Mouse (Mus musculus): ENCODE results near the gene Olfr91. TPM values are rescaled to one million over a fixed set of nuclear protein-coding genes. Genes with fewer than 3 reads are reported as not detected.
"Not testable (repeated sequence)": the region's sequence is repeated elsewhere in the genome, so short reads cannot be mapped to it uniquely, and the experiment has no call there.

Olfr91 gene
- not detected for total RNA-seq (2021)

DNA sequence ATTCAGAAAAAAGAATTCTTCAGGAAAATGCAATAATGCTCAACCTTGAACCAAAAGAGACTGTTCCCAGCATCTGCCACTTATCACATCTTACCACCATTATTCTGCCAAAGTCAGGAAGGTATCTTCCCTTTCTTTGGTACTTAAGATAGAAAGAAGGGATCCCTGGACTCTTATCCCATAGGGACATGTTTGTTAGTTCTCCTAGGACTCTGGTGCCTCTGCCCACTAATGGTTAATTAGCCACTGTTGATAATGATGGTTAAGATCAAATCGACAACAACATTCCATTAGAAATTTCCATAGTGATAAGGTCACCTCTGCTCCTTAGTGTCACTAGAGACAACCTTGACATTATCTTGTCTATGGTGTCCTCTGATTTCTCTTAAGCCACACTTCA lies at the start of gene Olfr91:
Gene Olfr91, minus strand, starts transcription at position 101 of the 400 bp plus-strand sequence.
- intact Hi-C loops (cut with DNase I) = no loop called here
- no peak for DNase-seq (ENCODE audit: low spot score)

DNA sequence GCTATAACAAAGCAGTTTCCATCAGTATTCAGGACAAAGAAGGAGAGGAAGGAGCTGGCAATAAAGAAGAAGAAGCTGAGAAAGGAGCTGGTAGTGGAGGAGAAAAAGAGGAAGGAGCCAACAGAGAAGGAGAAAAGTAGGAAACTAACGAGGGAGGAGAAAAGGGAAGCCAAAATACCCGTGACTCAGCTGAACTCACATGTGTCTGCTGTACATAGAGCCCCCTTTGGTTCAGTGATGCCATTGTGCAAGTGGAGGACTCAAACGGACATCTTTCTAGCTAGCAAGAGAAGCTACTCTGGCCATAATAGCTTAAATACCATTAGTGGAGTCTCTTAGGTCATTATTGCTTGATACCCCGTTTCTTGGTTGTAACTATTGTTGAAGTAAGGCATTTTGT lies 33.3 kb upstream of the Olfr91 start:
- intact Hi-C loops (cut with DNase I); DNase-seq (ENCODE audit: low spot score): not testable (repeated sequence)

DNA sequence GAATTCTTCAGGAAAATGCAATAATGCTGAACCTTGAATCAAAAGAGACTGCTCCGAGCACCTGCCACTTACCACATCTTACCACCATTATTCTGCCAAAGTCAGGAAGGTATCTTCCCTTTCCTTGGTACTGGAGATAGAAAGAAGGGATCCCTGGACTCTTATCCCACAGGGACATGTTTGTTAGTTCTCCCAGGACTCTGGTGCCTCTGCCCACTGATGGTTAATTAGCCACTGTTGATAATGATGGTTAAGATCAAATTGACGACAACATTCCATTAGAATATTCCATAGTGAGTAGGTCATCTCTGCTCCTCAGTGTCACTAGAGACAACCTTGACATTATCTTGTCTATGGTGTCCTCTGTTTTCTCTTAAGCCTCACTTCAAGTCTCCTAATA lies 21.9 kb upstream of the Olfr91 start, which contains the start of gene Olfr92:
Gene Olfr92, minus strand, starts transcription at position 101 of the 400 bp plus-strand sequence.
- no peak for DNase-seq (ENCODE audit: low spot score)
- intact Hi-C loops (cut with DNase I) = loop anchor here (1.0 kb wide), 1 partner anchor 21 kb away; no protein-coding TSS in a partner anchor

DNA sequence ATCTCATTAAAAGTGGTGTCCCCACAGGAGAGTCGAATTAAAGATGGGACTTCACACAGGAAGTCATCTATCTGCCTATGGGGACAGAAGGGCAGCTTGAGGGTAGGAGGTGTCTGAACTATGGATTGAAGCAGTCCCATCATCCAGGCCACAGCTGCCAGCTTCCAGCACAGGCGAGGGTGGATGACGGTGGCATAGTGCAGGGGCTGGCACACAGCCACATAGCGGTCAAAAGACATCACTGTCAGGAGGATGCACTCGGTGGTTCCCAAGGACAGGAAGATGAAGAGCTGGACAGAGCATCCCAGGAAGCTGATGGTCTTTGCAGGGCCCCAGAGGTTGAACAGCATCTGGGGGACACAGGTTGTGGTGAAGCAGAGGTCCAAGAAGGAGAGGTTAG lies 4.8 kb downstream of the Olfr91 start:
- no peak for DNase-seq (ENCODE audit: low spot score)
- intact Hi-C loops (cut with DNase I) = no loop called here

DNA sequence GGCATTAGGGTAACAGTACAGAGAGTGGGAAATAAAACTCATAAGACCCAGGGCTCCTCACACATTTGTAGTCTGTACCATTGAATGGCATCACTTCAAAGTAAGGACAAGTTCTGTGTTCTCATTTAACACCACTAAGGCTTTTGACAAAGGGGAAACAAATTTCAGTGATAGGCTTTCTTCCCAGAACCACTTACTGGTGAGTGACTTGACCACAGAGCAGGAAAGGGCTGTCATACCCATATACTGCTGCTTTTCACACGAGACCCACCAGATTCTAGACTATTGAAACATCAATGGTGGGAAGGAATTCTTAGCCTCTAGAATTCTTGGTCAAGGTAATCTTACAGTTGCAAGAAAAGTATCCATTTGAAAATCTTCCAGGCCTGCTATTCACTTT lies 5.9 kb downstream of the Olfr91 start:
- intact Hi-C loops (cut with DNase I) = no loop called here
- DNase-seq (ENCODE audit: low spot score) = no peak

DNA sequence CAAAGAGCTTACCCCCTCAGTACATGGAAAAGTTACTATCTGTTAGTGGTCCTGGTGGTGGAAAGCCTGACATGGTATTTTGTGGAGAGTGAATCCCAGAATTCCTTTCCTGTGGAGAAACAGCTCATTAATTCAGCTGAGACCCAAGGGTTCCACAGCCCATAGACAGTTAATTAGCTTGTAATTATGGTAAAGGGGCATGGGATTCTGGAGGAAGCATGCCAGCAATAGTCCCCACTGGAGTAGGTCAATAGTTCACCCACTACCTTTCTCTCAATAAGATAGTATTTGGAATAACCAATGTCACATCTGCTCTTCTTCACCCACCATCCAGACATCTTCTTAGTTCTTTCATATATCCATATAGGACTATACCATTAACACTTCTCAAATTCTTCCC lies 9.7 kb downstream of the Olfr91 start, which contains the start of gene Olfr90:
Gene Olfr90, minus strand, starts transcription at position 101 of the 400 bp plus-strand sequence.
- intact Hi-C loops (cut with DNase I) = no loop called here
- DNase-seq (ENCODE audit: low spot score) = no peak

DNA sequence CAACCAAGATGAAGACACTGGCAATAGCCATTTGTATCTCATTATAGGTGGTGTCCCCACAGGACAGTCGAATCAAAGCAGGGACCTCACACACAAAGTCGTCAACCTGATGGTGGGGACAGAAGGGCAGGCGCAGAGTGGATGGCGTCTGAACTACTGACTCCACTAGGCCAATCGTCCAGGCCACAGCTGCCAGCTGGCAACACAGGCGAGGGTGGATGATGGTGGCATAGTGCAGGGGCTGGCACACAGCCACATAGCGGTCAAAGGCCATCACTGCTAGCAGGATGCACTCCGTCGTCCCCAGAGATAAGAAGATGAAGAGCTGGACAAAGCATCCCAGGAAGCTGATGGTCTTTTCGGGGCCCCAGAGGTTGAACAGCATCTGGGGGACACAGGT lies 12.5 kb downstream of the Olfr91 start:
- intact Hi-C loops (cut with DNase I) = no loop called here
- DNase-seq (ENCODE audit: low spot score) = no peak

DNA sequence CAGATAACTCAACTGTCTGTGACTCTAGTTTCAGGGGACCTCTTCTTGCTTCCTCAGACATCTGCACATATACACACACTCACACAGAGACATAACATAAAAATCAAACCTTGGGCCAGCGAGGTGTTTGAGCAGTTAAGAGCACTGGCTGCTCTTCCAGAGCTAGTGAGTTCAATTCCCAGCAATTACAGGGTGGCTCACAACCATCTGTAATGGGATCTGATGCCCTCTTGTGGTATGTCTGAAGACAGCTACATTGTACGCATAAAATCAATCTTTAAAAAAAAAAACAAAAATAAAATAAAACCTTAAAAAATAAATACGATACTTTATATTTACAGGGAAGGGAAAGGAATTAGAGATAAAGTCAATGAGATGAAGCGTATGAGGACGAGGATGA lies 13.4 kb downstream of the Olfr91 start:
- DNase-seq (ENCODE audit: low spot score) = no peak
- intact Hi-C loops (cut with DNase I) = no loop called here

DNA sequence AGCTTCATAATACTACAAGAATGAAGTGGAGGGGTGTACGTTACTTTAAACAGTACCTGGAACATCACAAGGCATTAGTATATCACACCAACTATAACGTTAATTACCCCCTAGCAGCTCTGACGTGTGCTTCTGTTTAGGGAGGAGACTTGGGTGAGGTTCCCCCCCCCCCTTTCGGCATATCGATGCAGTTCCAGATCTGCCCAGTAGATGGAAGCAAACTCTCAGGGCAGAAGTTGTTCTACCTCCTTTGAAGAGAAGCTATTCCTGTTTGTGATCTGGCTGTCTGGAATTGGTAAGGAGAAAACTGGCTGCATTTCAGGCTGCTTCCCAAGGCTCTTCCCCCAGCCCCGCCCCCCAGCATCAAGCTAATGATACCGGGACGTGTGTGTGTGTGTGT lies 14.8 kb downstream of the Olfr91 start:
- no peak for DNase-seq (ENCODE audit: low spot score)
- intact Hi-C loops (cut with DNase I) = loop anchor here (1.0 kb wide), 1 partner anchor 120 kb away; no protein-coding TSS in a partner anchor

DNA sequence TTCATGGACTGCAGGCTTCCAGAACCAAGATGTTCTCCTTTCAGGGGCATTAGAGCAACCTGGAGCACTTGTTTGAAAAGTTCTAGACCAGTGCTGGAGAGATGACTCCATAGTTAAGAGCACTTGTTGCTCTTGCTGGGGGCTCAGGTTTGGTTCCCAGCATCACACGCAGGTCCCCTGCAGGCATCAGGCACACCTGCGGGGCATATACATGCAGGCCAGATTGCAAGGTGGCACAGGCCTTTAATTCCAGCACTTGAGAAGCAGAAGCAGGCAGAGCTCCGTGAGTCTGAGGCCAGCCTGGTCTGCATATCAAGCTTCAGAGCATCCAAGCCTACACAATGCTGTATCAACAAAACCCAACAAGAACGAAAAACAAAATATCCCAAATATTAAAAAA lies 16.4 kb downstream of the Olfr91 start:
- no peak for DNase-seq (ENCODE audit: low spot score)
- intact Hi-C loops (cut with DNase I) = no loop called here

DNA sequence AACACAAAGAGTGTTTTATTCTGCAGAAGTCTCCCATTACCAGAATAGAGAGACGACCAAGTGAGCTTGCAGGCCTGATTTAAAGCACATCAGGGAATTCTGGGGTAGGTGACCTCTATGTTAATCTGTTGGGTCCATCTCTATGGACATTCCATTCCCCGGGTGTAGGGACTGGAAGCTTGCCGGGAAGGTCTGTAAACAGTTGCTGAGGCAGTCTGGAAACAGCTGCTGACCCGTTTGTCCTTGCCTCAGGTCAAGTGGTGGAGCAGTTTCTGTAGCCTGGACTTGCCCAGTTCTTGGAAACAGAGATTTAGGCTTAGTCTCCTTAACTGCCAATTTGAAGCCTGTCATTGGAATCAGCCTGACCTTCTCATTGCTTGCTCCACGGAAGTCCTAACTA lies 18.0 kb downstream of the Olfr91 start:
- intact Hi-C loops (cut with DNase I) = no loop called here
- no peak for DNase-seq (ENCODE audit: low spot score)

DNA sequence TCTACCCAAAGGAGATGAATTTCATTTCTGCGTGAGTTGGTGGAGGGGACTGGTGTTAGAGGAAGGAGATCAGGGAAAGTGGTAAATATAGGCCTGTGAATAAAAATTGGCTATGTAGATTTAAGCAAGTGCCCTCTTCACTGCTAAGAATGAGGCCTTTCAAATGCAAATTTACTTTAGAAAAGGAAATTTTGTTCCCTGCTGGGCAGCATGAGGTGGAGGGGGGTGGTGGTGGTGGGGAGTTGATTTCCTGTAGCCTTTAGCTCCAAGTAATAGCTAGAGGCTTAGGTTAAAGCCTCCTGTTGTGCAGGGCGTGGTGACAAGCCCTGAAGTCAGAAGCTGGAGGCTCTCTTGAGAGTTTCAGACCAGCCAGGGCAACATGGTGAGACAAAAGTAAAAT lies 19.1 kb downstream of the Olfr91 start:
- intact Hi-C loops (cut with DNase I) = no loop called here
- no peak for DNase-seq (ENCODE audit: low spot score)

DNA sequence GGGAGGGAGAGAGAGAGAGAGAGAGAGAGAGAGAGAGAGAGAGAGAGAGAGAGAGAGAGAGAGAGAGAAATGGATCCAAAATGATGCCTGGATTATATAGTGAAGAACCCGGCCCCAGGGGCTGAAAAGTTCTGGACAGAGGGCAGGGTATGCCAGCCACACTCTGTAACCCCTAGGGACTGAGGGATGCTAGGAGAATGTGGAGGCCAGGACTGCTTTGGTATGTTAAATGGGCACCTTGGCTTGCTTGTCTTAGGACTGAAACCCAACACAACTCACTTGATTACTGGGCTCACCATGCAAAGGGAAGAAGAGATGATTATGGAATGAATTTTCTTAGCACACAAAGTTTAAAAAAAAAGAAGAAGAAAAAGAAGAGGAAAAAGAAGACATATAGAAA lies 19.9 kb downstream of the Olfr91 start:
- intact Hi-C loops (cut with DNase I) = no loop called here
- no peak for DNase-seq (ENCODE audit: low spot score)

DNA sequence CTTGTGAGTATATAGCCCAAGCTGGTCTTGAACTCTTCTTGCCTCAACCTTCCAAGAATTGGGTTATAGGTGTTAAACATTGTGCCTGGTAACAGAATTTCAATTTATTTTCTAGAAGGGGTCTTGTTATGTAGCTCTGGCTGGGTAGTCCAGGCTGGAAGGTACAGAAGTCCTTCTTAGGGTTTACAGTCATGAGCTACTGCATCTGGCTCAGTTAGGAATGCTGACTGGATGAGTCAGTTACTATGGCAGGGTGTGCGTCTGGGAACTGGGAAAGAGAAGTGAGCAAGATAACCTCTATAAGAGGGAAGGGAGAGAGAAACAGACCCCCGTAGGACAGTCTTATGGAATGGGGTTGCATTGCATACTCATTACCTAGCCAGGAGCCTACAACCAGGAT lies 22.3 kb downstream of the Olfr91 start:
- intact Hi-C loops (cut with DNase I) = no loop called here

DNA sequence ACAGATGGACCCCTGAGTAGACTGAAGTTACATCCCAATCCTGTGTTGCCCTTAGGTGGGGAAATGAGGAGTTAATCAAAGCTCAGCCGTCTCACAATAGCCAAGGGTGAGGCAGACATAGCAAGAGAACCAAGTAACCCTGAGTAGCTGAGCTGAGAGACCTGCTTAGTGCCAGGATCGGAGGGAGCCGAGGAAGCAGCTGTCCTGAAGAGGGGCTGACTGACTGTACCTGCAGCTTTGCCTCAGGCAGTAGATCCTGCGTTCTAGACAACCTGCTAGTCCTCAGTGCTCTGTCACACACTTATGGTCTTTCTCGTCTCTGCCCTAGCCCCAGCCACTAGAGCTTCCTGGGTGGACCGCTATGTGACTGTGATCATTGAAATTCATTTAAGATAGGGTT lies 22.9 kb downstream of the Olfr91 start:
- no peak for DNase-seq (ENCODE audit: low spot score)
- intact Hi-C loops (cut with DNase I) = no loop called here

More for the DNA sequence above, 22.3 kb downstream of the Olfr91 start:
- DNase-seq (ENCODE audit: low spot score) = no peak

DNA sequence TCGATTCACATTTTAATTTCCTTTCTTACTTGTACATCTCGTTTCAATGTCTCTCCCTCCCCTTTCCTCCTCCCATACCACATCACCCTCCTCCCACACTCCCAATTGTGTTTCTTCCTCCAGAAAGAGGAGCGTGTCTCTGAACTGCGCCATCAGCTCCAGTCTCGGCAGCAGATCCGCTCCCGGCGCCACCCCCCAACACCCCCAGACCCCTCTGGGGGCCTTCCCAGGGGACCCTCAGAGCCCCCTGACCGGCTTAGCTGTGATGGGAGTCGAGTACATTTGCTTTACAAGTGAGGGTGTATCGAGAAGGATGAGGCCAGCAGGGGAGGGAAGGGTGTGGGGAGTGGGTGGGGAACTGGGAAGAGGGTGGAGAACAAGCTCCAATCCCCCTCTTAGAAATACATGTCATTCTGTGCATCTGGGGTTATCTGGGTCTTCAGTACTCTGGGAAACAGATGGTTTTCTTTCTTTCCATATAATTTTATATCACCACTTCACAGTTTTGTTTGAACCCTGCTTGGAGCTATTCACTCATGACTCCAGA lies 25.3 kb downstream of the Olfr91 start:
- intact Hi-C loops (cut with DNase I) = no loop called here
- no peak for DNase-seq (ENCODE audit: low spot score)

DNA sequence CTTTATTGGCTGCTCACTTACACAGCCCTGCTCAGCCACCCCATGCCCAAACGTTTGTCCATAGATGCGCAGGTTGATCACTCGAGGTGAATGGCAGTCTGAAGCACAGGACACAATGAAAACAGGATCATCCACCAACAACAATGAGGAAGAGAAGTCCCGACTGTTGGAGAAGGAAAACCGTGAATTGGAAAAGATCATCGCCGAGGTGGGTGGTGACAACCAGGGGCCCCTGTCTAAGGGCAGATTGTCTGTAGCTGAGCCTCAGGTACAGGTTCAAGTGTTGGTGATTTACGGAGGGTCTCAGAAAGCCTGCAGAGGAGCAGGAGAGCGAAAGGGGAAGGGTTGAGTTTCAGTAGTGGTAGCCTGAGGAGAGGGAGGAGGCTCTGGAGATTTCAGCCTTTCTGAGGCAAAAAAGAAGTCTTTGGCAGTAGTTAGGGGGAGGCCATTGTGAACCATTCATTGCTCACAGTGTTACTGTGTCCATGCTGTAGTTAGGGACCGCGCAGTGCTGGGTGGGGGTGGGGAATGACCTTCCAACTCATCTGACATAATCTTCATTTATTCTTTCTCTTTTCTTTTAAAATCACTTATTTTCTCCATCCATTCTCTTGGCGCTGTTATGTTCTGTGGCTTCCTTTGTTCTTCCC lies 25.9 kb downstream of the Olfr91 start:
- no peak for DNase-seq (ENCODE audit: low spot score)

DNA sequence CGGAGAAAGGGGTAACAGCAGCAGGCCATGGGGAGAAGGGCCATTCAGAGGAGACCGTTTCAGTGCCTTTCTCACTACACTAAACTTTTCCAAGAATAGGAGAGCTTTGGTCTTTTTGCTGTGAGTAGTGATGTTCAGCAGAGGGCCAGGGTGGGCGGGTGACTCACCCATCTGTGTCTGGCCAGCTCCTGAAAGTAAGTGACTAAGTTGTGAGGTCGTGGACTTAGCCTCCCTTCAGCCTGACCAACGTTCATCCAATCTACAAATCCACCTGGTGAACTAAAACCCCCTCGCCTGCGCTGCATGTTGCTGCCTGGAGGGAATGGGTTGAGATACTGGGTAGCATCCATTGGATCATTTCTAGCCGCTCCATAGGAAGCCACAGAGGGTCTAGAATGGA lies 28.0 kb downstream of the Olfr91 start:
- intact Hi-C loops (cut with DNase I) = no loop called here
- no peak for DNase-seq (ENCODE audit: low spot score)

More for the DNA sequence above, 25.9 kb downstream of the Olfr91 start:
- intact Hi-C loops (cut with DNase I) = no loop called here

DNA sequence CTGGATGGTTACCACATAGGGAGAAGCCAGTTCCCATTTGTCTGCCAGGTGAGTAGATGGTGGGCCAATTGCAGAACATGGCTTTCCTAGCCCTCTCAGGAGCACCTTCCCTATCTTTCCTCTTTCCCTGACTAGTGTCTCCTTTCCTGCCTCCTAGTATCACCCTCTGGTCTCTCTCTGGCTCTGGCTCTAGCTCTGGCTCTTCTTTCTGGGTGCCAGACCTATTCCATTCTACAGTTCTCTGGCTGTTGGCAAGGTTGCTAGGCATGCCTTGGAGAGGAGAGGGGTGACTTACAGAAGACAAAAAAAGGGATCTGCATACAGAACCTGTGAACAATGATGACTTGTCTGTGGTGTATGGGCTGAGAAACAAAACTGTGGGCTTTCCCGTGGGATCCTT lies 30.2 kb downstream of the Olfr91 start:
- no peak for DNase-seq (ENCODE audit: low spot score)
- intact Hi-C loops (cut with DNase I) = no loop called here

DNA sequence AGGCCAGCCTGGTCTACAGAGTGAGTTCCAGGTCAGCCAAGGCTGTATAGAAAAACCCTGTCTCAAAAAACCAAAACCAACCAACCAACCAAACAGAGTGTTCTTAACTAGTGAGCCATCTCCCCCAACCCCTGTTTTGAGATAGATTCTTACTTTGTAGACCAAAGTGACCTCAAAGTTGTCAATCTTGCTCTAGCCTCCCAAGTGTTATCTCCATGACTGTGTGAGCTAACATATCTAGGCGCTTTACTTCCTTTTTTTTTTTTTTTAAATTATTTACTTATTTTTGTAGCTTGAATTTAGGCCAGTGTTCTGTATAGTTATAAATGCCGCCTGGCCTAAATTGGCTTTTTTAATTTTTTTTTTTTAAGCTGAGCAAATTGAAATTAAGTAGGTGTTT lies 32.1 kb downstream of the Olfr91 start:
- intact Hi-C loops (cut with DNase I) = no loop called here
- DNase-seq (ENCODE audit: low spot score) = no peak

DNA sequence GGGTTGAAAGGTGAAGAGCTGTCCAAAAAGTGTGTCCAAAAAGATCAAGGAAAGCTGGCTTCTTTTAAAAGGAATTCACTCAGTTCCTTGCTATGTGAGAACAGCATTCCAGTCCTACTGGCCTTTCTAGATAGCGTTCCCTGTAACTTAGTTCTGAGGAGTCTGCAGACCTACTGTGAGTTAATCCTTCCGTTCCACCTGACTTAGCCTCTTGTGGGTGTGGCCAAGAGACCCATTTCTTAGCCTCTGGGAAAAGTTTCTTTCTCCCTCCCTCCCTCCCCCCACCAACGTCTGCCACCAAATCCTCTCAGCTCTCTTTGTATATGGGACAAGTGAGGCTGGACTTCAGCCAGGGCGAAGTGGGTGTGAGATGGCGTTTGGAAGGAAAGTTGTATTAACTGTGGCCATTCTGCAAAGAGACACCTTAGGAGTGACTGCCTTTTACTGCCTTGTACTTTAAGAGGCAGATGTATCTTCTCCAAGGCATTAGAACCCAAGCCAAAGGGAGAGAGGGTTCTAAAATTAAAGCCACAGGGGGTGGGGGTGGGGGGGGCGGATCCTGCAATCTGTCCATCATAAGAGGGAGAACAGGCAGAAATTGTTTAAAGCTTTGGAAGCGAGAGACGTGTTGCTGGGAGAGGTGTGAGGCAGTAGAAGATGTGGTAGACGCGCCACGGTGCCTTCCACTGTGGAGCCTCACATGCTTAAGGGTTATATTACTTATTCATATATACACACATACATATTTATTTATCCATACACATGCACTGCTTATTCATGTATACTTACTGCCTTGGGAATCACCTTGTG lies 34.2 kb downstream of the Olfr91 start:
- DNase-seq (ENCODE audit: low spot score) = no peak
- intact Hi-C loops (cut with DNase I) = no loop called here

Data from heart, postnatal 25 days (tissue).